Mouse (Mus musculus): Measurements from ENCODE around the gene Focad. TPM values are rescaled to one million over a fixed set of nuclear protein-coding genes. Genes with fewer than 3 reads are reported as not detected.

Focad gene
- 7.2 TPM in 2 replicates for polyA plus RNA-seq (2012; rRNA removed)

GRCm38 (mm10) chr4:88094062-88094767 lies at the start of gene Focad:
TSS of gene Focad (plus strand) at chr4:88094629.
- TF ChIP-seq CTCF (IDR thresholded peaks at IDR 0.05; ENCODE audit: control insufficient read depth, insufficient read depth, insufficient replicate concordance, low read depth, low read length): no peak
- peak; percentile 93 for TF ChIP-seq POLR2A (IDR thresholded peaks at IDR 0.05; ENCODE audit: control insufficient read depth, low read depth, low read length)
- Histone ChIP-seq H3K27me3 (ENCODE audit: control insufficient read depth, insufficient read depth, low read length) (no peaks in the 10 kb centered on the region), H3K4me3 (ENCODE audit: control insufficient read depth, low read depth, low read length) (peak within 1 kb of the TSS; percentile 95), H3K36me3 (ENCODE audit: control insufficient read depth, insufficient read depth, low read length) (no peaks in the 10 kb centered on the region), H3K4me1 (ENCODE audit: control insufficient read depth, insufficient read depth, low read length) (peaks cover 4% of the 10 kb centered on the region), H3K27ac (ENCODE audit: control insufficient read depth, insufficient read depth, low read depth, low read length) (peak within 1 kb of the TSS; percentile 65)

- TF ChIP-seq POLR2A (IDR thresholded peaks at IDR 0.05; ENCODE audit: control insufficient read depth, low read depth, low read length) (no peak), CTCF (IDR thresholded peaks at IDR 0.05; ENCODE audit: control insufficient read depth, insufficient read depth, insufficient replicate concordance, low read depth, low read length) (no peak)
- Histone ChIP-seq H3K4me1 (ENCODE audit: control insufficient read depth, insufficient read depth, low read length) (no peaks in the 10 kb centered on the region), H3K4me3 (ENCODE audit: control insufficient read depth, low read depth, low read length) (no peak overlapping the region), H3K36me3 (ENCODE audit: control insufficient read depth, insufficient read depth, low read length) (no peaks in the 10 kb centered on the region), H3K27ac (ENCODE audit: control insufficient read depth, insufficient read depth, low read depth, low read length) (no peak overlapping the region), H3K27me3 (ENCODE audit: control insufficient read depth, insufficient read depth, low read length) (no peaks in the 10 kb centered on the region)
Measured at GRCm38 (mm10) chr4:88045151-88045550, 49.3 kb upstream of the Focad start.

- H3K4me3 ChIP-seq (ENCODE audit: control insufficient read depth, low read depth, low read length): no peak overlapping the region
- H3K27ac ChIP-seq (ENCODE audit: control insufficient read depth, insufficient read depth, low read depth, low read length): no peak overlapping the region
Measured at GRCm38 (mm10) chr4:88046280-88046679, 48.1 kb upstream of the Focad start.

GRCm38 (mm10) chr4:88075388-88075787 lies 19.0 kb upstream of the Focad start:
- H3K4me1 ChIP-seq (ENCODE audit: control insufficient read depth, insufficient read depth, low read length): no peaks in the 10 kb centered on the region
- no peaks in the 10 kb centered on the region for H3K27me3 ChIP-seq (ENCODE audit: control insufficient read depth, insufficient read depth, low read length)
- no peak overlapping the region for H3K27ac ChIP-seq (ENCODE audit: control insufficient read depth, insufficient read depth, low read depth, low read length)
- H3K36me3 ChIP-seq (ENCODE audit: control insufficient read depth, insufficient read depth, low read length): no peaks in the 10 kb centered on the region
- no peak overlapping the region for H3K4me3 ChIP-seq (ENCODE audit: control insufficient read depth, low read depth, low read length)
- TF ChIP-seq POLR2A (IDR thresholded peaks at IDR 0.05; ENCODE audit: control insufficient read depth, low read depth, low read length): no peak
- TF ChIP-seq CTCF (IDR thresholded peaks at IDR 0.05; ENCODE audit: control insufficient read depth, insufficient read depth, insufficient replicate concordance, low read depth, low read length): no peak

More at GRCm38 (mm10) chr4:88046280-88046679, 48.1 kb upstream of the Focad start:
- no peaks in the 10 kb centered on the region for H3K27me3 ChIP-seq (ENCODE audit: control insufficient read depth, insufficient read depth, low read length)
- no peaks in the 10 kb centered on the region for H3K36me3 ChIP-seq (ENCODE audit: control insufficient read depth, insufficient read depth, low read length)
- TF ChIP-seq CTCF (IDR thresholded peaks at IDR 0.05; ENCODE audit: control insufficient read depth, insufficient read depth, insufficient replicate concordance, low read depth, low read length) (no peak), POLR2A (IDR thresholded peaks at IDR 0.05; ENCODE audit: control insufficient read depth, low read depth, low read length) (no peak)
- no peaks in the 10 kb centered on the region for H3K4me1 ChIP-seq (ENCODE audit: control insufficient read depth, insufficient read depth, low read length)

- TF ChIP-seq CTCF (IDR thresholded peaks at IDR 0.05; ENCODE audit: control insufficient read depth, insufficient read depth, insufficient replicate concordance, low read depth, low read length): no peak
- no peak overlapping the region for H3K27ac ChIP-seq (ENCODE audit: control insufficient read depth, insufficient read depth, low read depth, low read length)
- no peaks in the 10 kb centered on the region for H3K36me3 ChIP-seq (ENCODE audit: control insufficient read depth, insufficient read depth, low read length)
- H3K4me3 ChIP-seq (ENCODE audit: control insufficient read depth, low read depth, low read length): no peak overlapping the region
- no peaks in the 10 kb centered on the region for H3K4me1 ChIP-seq (ENCODE audit: control insufficient read depth, insufficient read depth, low read length)
- no peaks in the 10 kb centered on the region for H3K27me3 ChIP-seq (ENCODE audit: control insufficient read depth, insufficient read depth, low read length)
Measured at GRCm38 (mm10) chr4:88078983-88079382, 15.4 kb upstream of the Focad start.

- TF ChIP-seq CTCF (IDR thresholded peaks at IDR 0.05; ENCODE audit: control insufficient read depth, insufficient read depth, insufficient replicate concordance, low read depth, low read length) (no peak), POLR2A (IDR thresholded peaks at IDR 0.05; ENCODE audit: control insufficient read depth, low read depth, low read length) (no peak)
- Histone ChIP-seq H3K27me3 (ENCODE audit: control insufficient read depth, insufficient read depth, low read length) (no peaks in the 10 kb centered on the region), H3K4me3 (ENCODE audit: control insufficient read depth, low read depth, low read length) (no peak overlapping the region), H3K36me3 (ENCODE audit: control insufficient read depth, insufficient read depth, low read length) (no peaks in the 10 kb centered on the region), H3K4me1 (ENCODE audit: control insufficient read depth, insufficient read depth, low read length) (no peaks in the 10 kb centered on the region), H3K27ac (ENCODE audit: control insufficient read depth, insufficient read depth, low read depth, low read length) (no peak overlapping the region)
Measured at GRCm38 (mm10) chr4:88081417-88081816, 13.0 kb upstream of the Focad start.

GRCm38 (mm10) chr4:88081885-88082284 lies 12.5 kb upstream of the Focad start:
- Histone ChIP-seq H3K27me3 (ENCODE audit: control insufficient read depth, insufficient read depth, low read length) (no peaks in the 10 kb centered on the region), H3K36me3 (ENCODE audit: control insufficient read depth, insufficient read depth, low read length) (no peaks in the 10 kb centered on the region), H3K27ac (ENCODE audit: control insufficient read depth, insufficient read depth, low read depth, low read length) (no peak overlapping the region), H3K4me3 (ENCODE audit: control insufficient read depth, low read depth, low read length) (no peak overlapping the region), H3K4me1 (ENCODE audit: control insufficient read depth, insufficient read depth, low read length) (no peaks in the 10 kb centered on the region)
- TF ChIP-seq POLR2A (IDR thresholded peaks at IDR 0.05; ENCODE audit: control insufficient read depth, low read depth, low read length) (no peak), CTCF (IDR thresholded peaks at IDR 0.05; ENCODE audit: control insufficient read depth, insufficient read depth, insufficient replicate concordance, low read depth, low read length) (no peak)
